Mouse (Mus musculus) myocyte (in vitro differentiated cells): ENCODE data around the gene Pla2g4b. TPM values are rescaled to one million over a fixed set of nuclear protein-coding genes. Genes with fewer than 3 reads are reported as not detected.

Source experiments
- H3K27me3 ChIP-seq: one replicate; pipeline ENCODE4 v1.6.1; 2011; ENCODE audit not compliant: control insufficient read depth, insufficient read depth, insufficient read length
- H3K36me3 ChIP-seq: one replicate; pipeline ENCODE4 v1.6.1; 2011; ENCODE audit not compliant: control insufficient read depth, insufficient read depth
- H3K4me2 ChIP-seq: one replicate; pipeline ENCODE4 v1.6.1; 2011; ENCODE audit warnings: low read depth, control low read depth
- H3K4me3 ChIP-seq: one replicate; pipeline ENCODE4 v1.5.1; 2011; ENCODE audit warnings: mild to moderate bottlenecking, control low read depth, moderate library complexity
- H3K79me2 ChIP-seq: one replicate; pipeline ENCODE4 v1.6.1; 2011; ENCODE audit not compliant: control insufficient read depth, insufficient read depth
- H3ac ChIP-seq: one replicate; pipeline ENCODE4 v1.6.1; 2011; ENCODE audit not compliant: control insufficient read depth, insufficient read length
- CEBPB ChIP-seq: IDR thresholded peaks from 2 replicates; pipeline ENCODE4 v1.6.1; 2011; ENCODE audit warnings: mild to moderate bottlenecking, moderate library complexity; ENCODE audit not compliant: poor library complexity, insufficient read depth, severe bottlenecking
- E2F4 ChIP-seq: IDR thresholded peaks from one replicate; pipeline ENCODE4 v1.6.1; 2011; ENCODE audit warnings: mild to moderate bottlenecking, control low read depth, moderate library complexity; ENCODE audit not compliant: insufficient read depth
- MAX ChIP-seq: IDR thresholded peaks from one replicate; pipeline ENCODE4 v1.6.1; 2011; ENCODE audit warnings: low read depth, mild to moderate bottlenecking, control low read depth
- MYOD1 ChIP-seq, 3 experiments: IDR thresholded peaks; one replicate each; pipeline ENCODE4 v1.6.1; 2011; ENCODE audit warnings: control low read depth in 2 of 3, low read depth in 2 of 3, mild to moderate bottlenecking in 2 of 3, moderate library complexity in 1 of 3; ENCODE audit not compliant: insufficient read length in 2 of 3, control insufficient read depth in 1 of 3
- MYOG ChIP-seq, 3 experiments: IDR thresholded peaks; one replicate each; pipeline ENCODE4 v1.6.1; 2011; ENCODE audit warnings: control low read depth in 2 of 3, low read depth in 2 of 3, mild to moderate bottlenecking in 2 of 3; ENCODE audit not compliant: insufficient read length in 2 of 3, control insufficient read depth in 1 of 3, insufficient read depth in 1 of 3
- POLR2A ChIP-seq: IDR thresholded peaks from one replicate; pipeline ENCODE4 v1.6.1; 2011; ENCODE audit warnings: low read depth, mild to moderate bottlenecking, control low read depth, moderate library complexity; ENCODE audit not compliant: insufficient read length
- POLR2AphosphoS2 ChIP-seq: IDR thresholded peaks from one replicate; pipeline ENCODE4 v1.6.1; 2011; ENCODE audit warnings: low read depth, control low read depth; ENCODE audit not compliant: insufficient read length
- REST ChIP-seq: IDR thresholded peaks from one replicate; pipeline ENCODE4 v1.6.1; 2011; ENCODE audit warnings: mild to moderate bottlenecking, control low read depth, moderate library complexity; ENCODE audit not compliant: insufficient read depth, insufficient read length
- SRF ChIP-seq: IDR thresholded peaks from one replicate; pipeline ENCODE4 v1.6.1; 2011; ENCODE audit warnings: low read depth; ENCODE audit not compliant: control insufficient read depth, insufficient read length
- TCF12 ChIP-seq: IDR thresholded peaks from one replicate; pipeline ENCODE4 v1.6.1; 2011; ENCODE audit warnings: mild to moderate bottlenecking, control low read depth; ENCODE audit not compliant: poor library complexity, insufficient read depth, severe bottlenecking
- TCF3 ChIP-seq: IDR thresholded peaks from one replicate; pipeline ENCODE4 v1.6.1; 2011; ENCODE audit warnings: low read depth, control low read depth; ENCODE audit not compliant: insufficient read length
- USF1 ChIP-seq: IDR thresholded peaks from one replicate; pipeline ENCODE4 v1.6.1; 2011; ENCODE audit warnings: low read depth, mild to moderate bottlenecking, control low read depth, moderate library complexity
- polyA plus RNA-seq: library from polyadenylated mRNA; unstranded; fragments of >200 nt; fragmentation: generic; extraction: Trizol; gene quantifications from one replicate; pipeline ENCODE4 v1.2.1, GENCODE M21; 2012; ENCODE audit warnings: missing spikeins

Gene Pla2g4b
- polyA plus RNA-seq = 0.58 TPM

DNA sequence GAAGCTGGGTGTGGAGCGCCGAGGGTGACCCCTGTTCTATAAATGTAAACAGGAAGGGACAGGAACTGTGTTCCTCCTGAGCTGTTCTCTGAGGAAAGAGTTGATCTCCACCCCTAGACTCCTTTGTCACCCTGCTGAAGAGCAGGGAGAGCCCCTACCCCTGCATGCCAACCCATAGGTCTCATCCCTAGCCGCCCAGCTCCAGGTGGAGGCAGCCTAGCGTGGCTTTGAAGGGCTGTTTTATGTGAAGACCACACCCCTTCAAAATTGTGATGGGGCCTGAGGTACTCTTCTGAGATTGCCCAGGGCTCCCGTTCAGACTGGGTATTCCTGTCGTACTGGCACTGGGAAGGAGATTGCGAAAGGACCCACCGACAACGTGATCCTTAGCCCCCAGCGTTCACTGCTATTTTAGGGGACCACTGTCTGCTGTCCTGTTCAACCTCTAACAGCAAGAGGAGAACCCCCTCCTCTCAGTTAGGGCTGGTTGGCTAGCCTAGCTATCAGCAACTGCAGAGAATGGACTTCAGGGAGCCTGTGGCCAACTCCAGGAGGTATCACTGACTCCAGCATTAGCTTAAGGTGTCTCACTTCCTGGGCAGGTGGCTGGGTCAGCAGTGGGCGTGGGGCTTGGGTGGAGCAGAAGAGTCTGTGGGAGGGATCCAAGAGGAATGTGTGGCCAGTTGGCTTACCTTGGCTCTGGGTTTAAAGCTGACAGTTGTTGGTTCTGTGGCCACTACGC lies at the start of gene Pla2g4b:
Pla2g4b (plus strand) TSS at position 692 of the 742 bp plus-strand sequence.
- no peak within 1 kb of the TSS for H3ac ChIP-seq
- H3K27me3 ChIP-seq = no peaks in the 10 kb centered on the region
- TF ChIP-seq CEBPB (no peak), USF1 (no peak), SRF (no peak), MAX (no peak), TCF3 (no peak), TCF12 (no peak), POLR2A (no peak), MYOD1 (IDR thresholded peaks at IDR 0.05; ENCODE audit: control insufficient read depth in 1 of 3, insufficient read length in 2 of 3, low read depth in 2 of 3) (no peak), MYOG (IDR thresholded peaks at IDR 0.05; ENCODE audit: control insufficient read depth in 1 of 3, insufficient read depth in 1 of 3, insufficient read length in 2 of 3, low read depth in 2 of 3) (no peak), POLR2AphosphoS2 (no peak), REST (no peak), E2F4 (no peak)
- no peaks in the 10 kb centered on the region for H3K79me2 ChIP-seq
- H3K4me2 ChIP-seq = no peak within 1 kb of the TSS
- no peak within 1 kb of the TSS for H3K4me3 ChIP-seq
- no peaks in the 10 kb centered on the region for H3K36me3 ChIP-seq

DNA sequence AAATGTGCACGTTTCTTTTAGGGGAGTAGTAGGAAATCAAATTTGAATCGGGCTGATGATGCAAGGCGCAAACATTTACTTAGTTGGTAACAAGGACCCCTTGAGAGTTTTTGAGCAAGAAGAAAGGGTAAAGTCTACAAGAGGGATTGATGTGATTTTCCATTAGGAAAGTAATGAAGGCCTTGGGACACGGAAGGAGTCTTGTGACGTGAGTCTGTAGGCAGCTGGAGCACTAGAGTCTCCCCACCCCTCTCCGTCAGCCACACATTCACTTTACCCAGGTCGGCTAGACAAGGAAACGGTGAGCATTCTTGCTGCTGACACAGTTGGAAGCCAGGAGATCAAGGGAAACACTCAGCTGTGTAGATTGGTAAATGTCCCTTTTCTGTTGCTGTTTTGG lies 47.3 kb upstream of the Pla2g4b start:
- Histone ChIP-seq H3K4me2 (no peak overlapping the region), H3K27me3 (no peaks in the 10 kb centered on the region), H3K79me2 (no peaks in the 10 kb centered on the region), H3K36me3 (no peaks in the 10 kb centered on the region), H3K4me3 (no peak overlapping the region), H3ac (no peak overlapping the region)
- no peak for TF ChIP-seq TCF3
- TF ChIP-seq POLR2AphosphoS2 = no peak

DNA sequence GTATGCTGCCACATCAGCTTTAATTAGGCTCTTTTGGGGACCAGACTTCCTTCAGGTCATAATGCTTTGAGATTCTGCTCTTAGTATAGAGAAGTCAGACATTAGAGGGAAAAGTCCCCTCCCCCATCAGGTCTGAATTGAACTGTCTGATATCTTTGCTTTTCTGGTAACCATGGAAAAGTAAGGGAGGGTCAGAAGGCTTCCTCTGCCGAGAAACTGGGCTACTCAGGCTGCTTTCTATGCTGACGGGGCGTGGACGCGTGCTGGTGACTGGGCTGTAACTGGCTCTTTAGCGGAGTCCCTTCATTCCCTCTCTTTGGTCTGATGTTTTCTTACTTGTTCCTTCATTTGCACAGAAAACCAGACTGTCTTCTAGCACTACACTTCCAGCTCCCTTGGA lies 46.8 kb upstream of the Pla2g4b start:
- Histone ChIP-seq H3K4me3 (no peak overlapping the region), H3K79me2 (no peaks in the 10 kb centered on the region), H3K27me3 (no peaks in the 10 kb centered on the region), H3K4me2 (no peak overlapping the region), H3K36me3 (no peaks in the 10 kb centered on the region), H3ac (no peak overlapping the region)
- TF ChIP-seq TCF3 (no peak), MYOD1 (IDR thresholded peaks at IDR 0.05; ENCODE audit: control insufficient read depth in 1 of 3, insufficient read length in 2 of 3, low read depth in 2 of 3) (no peak), CEBPB (no peak), TCF12 (no peak), POLR2AphosphoS2 (no peak), E2F4 (no peak), POLR2A (no peak), USF1 (no peak), SRF (no peak), MYOG (IDR thresholded peaks at IDR 0.05; ENCODE audit: control insufficient read depth in 1 of 3, insufficient read depth in 1 of 3, insufficient read length in 2 of 3, low read depth in 2 of 3) (no peak), REST (no peak)

DNA sequence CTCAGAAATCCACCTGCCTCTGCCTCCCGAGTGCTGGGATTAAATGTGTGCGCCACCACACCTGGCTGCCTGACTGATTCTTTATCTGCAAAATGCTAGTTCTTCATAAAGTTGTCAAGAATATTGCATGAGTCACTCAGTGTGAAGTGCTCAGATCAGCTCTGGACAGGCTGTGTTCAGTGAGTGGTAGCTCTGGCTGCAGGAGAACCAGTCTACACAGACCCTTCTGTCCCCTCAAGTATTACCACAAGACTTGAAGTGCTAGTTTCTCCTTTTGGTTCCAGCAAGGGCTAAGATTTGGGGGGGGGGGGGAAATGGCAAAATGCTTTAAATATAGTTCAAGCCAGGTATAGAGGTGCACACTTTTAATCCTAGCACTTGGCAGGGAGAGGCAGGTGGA lies 45.8 kb upstream of the Pla2g4b start:
- H3K36me3 ChIP-seq = peaks cover 3% of the 10 kb centered on the region
- no peak overlapping the region for H3ac ChIP-seq
- TF ChIP-seq CEBPB (no peak), E2F4 (no peak), MYOD1 (IDR thresholded peaks at IDR 0.05; ENCODE audit: control insufficient read depth in 1 of 3, insufficient read length in 2 of 3, low read depth in 2 of 3) (no peak), MYOG (IDR thresholded peaks at IDR 0.05; ENCODE audit: control insufficient read depth in 1 of 3, insufficient read depth in 1 of 3, insufficient read length in 2 of 3, low read depth in 2 of 3) (no peak), SRF (no peak), MAX (no peak), TCF12 (no peak), USF1 (no peak), TCF3 (no peak), POLR2A (no peak), REST (no peak), POLR2AphosphoS2 (no peak)
- H3K79me2 ChIP-seq = no peaks in the 10 kb centered on the region
- no peak overlapping the region for H3K4me3 ChIP-seq
- no peaks in the 10 kb centered on the region for H3K27me3 ChIP-seq
- H3K4me2 ChIP-seq = no peak overlapping the region

DNA sequence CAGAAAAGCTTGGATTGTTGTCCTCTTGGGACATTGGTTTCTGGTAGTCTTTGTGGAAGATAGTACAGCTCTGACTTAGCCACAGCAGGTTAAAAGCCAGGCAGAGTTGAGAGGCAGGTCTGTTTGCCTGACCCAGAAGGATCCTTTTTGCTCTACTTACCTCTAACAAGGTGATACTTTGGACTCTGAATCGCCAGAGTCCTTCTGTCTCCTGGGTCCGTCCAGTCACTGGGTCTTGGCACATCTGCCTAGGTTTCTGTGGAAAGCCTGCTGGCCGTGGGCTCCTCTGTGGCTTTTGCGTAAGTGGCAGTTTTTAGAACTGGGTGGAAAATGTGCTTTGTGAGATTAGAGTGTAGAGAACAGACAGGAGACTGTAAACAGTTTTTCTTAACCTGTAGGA lies 44.3 kb upstream of the Pla2g4b start:
- H3K4me3 ChIP-seq = no peak overlapping the region
- H3K79me2 ChIP-seq = no peaks in the 10 kb centered on the region
- no peak overlapping the region for H3ac ChIP-seq
- no peaks in the 10 kb centered on the region for H3K27me3 ChIP-seq
- H3K4me2 ChIP-seq = no peak overlapping the region
- peaks cover 3% of the 10 kb centered on the region for H3K36me3 ChIP-seq
- TF ChIP-seq TCF12 (no peak), CEBPB (no peak), USF1 (no peak), E2F4 (no peak), SRF (no peak), REST (no peak), TCF3 (no peak), MYOG (IDR thresholded peaks at IDR 0.05; ENCODE audit: control insufficient read depth in 1 of 3, insufficient read depth in 1 of 3, insufficient read length in 2 of 3, low read depth in 2 of 3) (no peak), MYOD1 (IDR thresholded peaks at IDR 0.05; ENCODE audit: control insufficient read depth in 1 of 3, insufficient read length in 2 of 3, low read depth in 2 of 3) (no peak), POLR2A (no peak), MAX (no peak), POLR2AphosphoS2 (no peak)
